Mouse (Mus musculus): ENCODE measurements around the gene Smg8. TPM values are rescaled to one million over a fixed set of nuclear protein-coding genes. Genes with fewer than 3 reads are reported as not detected.

Smg8 gene
- 17.5 and 19.5 TPM in 2 replicates for total RNA-seq (2014; fragmentation: Nextera tagmentation)
- 22.3 and 34.6 TPM in 2 replicates for total RNA-seq (2017)

- ATAC-seq (replicated peaks; ENCODE audit: poor library complexity, severe bottlenecking): peak; percentile 100
Measured at GRCm38 (mm10) chr11:87086290-87086984, at the start of gene Smg8. Gene Smg8 (minus strand): TSS chr11:87086774.

GRCm38 (mm10) chr11:87136233-87136632 lies 49.7 kb upstream of the Smg8 start:
- ATAC-seq (replicated peaks; ENCODE audit: poor library complexity, severe bottlenecking): no peak

- ATAC-seq (replicated peaks; ENCODE audit: poor library complexity, severe bottlenecking): peak; percentile 89
Measured at GRCm38 (mm10) chr11:87126824-87127816, 40.5 kb upstream of the Smg8 start, which contains the start of gene Trim37. Gene Trim37 (plus strand): TSS chr11:87127077.

GRCm38 (mm10) chr11:87126281-87126823 lies 39.8 kb upstream of the Smg8 start:
- ATAC-seq (replicated peaks; ENCODE audit: poor library complexity, severe bottlenecking): no peak

- ATAC-seq (replicated peaks; ENCODE audit: poor library complexity, severe bottlenecking): no peak
Measured at GRCm38 (mm10) chr11:87125562-87125961, 39.0 kb upstream of the Smg8 start.

GRCm38 (mm10) chr11:87121864-87122263 lies 35.3 kb upstream of the Smg8 start:
- ATAC-seq (replicated peaks; ENCODE audit: poor library complexity, severe bottlenecking): no peak

- no peak for ATAC-seq (replicated peaks; ENCODE audit: poor library complexity, severe bottlenecking)
Measured at GRCm38 (mm10) chr11:87110172-87110909, 23.8 kb upstream of the Smg8 start.

- ATAC-seq (replicated peaks; ENCODE audit: poor library complexity, severe bottlenecking): no peak
Measured at GRCm38 (mm10) chr11:87109519-87110171, 23.1 kb upstream of the Smg8 start.

- ATAC-seq (replicated peaks; ENCODE audit: poor library complexity, severe bottlenecking): peak; percentile 94
Measured at GRCm38 (mm10) chr11:87108755-87109518, 22.4 kb upstream of the Smg8 start, which contains the start of gene Ska2. Gene Ska2 (plus strand): TSS chr11:87109234.

- no peak for ATAC-seq (replicated peaks; ENCODE audit: poor library complexity, severe bottlenecking)
Measured at GRCm38 (mm10) chr11:87108409-87108754, 21.8 kb upstream of the Smg8 start, which contains the start of gene Prr11. Gene Prr11 (minus strand): TSS chr11:87108708.

- no peak for ATAC-seq (replicated peaks; ENCODE audit: poor library complexity, severe bottlenecking)
Measured at GRCm38 (mm10) chr11:87087142-87087541, 568 bp upstream of the Smg8 start.

- peak; percentile 21; the same call in 1 of the 2 replicates for ATAC-seq (replicated peaks; ENCODE audit: poor library complexity, severe bottlenecking)
Measured at GRCm38 (mm10) chr11:87085461-87085860, 1.1 kb downstream of the Smg8 start.

- no peak for ATAC-seq (replicated peaks; ENCODE audit: poor library complexity, severe bottlenecking)
Measured at GRCm38 (mm10) chr11:87083712-87084111, 2.9 kb downstream of the Smg8 start.

- ATAC-seq (replicated peaks; ENCODE audit: poor library complexity, severe bottlenecking): peak; percentile 94
Measured at GRCm38 (mm10) chr11:87073866-87074440, 12.6 kb downstream of the Smg8 start, which contains the start of gene Gdpd1. Gene Gdpd1 (minus strand): TSS chr11:87074062.

GRCm38 (mm10) chr11:87073343-87073865 lies 13.2 kb downstream of the Smg8 start:
- ATAC-seq (replicated peaks; ENCODE audit: poor library complexity, severe bottlenecking): peak; percentile 85

- ATAC-seq (replicated peaks; ENCODE audit: poor library complexity, severe bottlenecking): no peak
Measured at GRCm38 (mm10) chr11:87062087-87062486, 24.5 kb downstream of the Smg8 start.

- no peak for ATAC-seq (replicated peaks; ENCODE audit: poor library complexity, severe bottlenecking)
Measured at GRCm38 (mm10) chr11:87060410-87060809, 26.2 kb downstream of the Smg8 start.

- ATAC-seq (replicated peaks; ENCODE audit: poor library complexity, severe bottlenecking): no peak
Measured at GRCm38 (mm10) chr11:87056286-87056685, 30.3 kb downstream of the Smg8 start.

Data from granulocyte monocyte progenitor cell, adult 5-6 weeks (primary cell).